Mouse (Mus musculus): ENCODE measurements around the gene Cyp1b1. TPM values are rescaled to one million over a fixed set of nuclear protein-coding genes. Genes with fewer than 3 reads are reported as not detected.
A peak's percentile ranks its signal among the peaks of the same experiment; 100 is the strongest.

Gene Cyp1b1
- polyA plus RNA-seq, 1 experiment from 2014 or later = 1.6 TPM

DNA sequence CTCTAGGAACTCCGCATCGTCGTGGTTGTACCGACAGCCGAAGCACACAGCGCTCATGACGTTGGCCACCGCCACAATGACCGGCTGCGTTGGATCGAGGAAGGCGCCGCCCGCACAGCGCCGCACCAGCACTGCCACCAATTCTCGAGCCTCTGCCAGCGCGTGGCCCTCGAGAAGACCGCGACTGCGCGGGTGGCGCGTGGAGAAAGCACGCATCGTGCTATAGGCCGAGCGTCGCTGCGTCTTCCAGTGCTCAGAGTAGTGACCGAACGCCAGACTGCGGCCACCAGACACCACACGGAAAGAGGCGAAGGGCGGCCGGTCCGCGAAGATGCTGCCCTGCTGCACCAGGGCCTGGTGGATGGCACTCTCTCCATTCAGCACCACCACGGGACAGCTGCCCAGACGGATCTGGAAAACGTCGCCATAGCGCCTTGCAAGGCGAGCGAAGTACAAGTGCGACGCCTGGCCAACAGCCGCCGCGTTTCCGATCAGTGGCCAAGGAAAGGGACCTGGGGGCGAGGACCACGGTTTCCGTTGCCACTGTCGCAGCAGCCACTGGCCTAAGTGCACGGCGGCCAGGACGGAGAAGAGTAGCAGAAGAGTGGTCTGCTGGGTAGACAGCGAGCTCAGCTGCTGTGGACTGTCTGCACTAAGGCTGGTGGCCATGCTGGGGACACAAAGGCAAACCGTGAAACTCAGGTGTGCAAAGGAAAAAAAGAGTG lies 1.1 kb downstream of the Cyp1b1 start:
- ATAC-seq (ENCODE audit: extremely low read depth, insufficient number of reproducible peaks, low FRiP score, low TSS enrichment) = peak; percentile 19; the same call in 1 of the 2 replicates
- Histone ChIP-seq H3K9me3 (no peaks in the 10 kb centered on the region), H3K27ac (replicated peaks) (no peak overlapping the region), H3K36me3 (no peaks in the 10 kb centered on the region), H3K9ac (peak overlapping the region; percentile 51), H3K4me3 (peak overlapping the region; percentile 57), H3K4me2 (peak overlapping the region; percentile 79), H3K27me3 (replicated peaks) (peaks cover 77% of the 10 kb centered on the region), H3K4me1 (peaks cover 34% of the 10 kb centered on the region)
- under 1% methylated on average over 63 of the region's 63 CpGs for WGBS

DNA sequence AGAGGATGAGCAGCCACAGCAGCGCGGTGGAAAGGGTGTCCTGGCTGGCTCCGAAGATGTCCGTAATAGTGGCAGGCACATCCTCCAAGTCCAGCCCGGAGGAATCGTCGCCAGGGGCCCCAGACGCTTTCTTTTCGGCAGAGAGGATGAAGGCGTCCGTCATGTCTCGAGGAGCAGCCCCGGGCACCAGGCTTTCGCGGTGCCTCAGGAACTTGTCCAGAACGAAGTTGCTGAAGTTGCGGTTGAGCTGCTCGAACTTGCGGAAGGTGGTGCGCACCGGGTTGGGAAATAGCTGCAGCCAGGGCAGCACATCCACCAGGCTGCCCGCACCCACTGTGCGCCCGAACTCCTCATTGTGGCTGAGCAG lies 1.6 kb downstream of the Cyp1b1 start:
- under 1% methylated on average over 24 of the region's 24 CpGs for WGBS
- Histone ChIP-seq H3K9me3 (no peaks in the 10 kb centered on the region), H3K36me3 (no peaks in the 10 kb centered on the region), H3K27ac (replicated peaks) (no peak overlapping the region), H3K27me3 (replicated peaks) (peaks cover 73% of the 10 kb centered on the region), H3K4me1 (peaks cover 35% of the 10 kb centered on the region), H3K9ac (peak overlapping the region; percentile 51), H3K4me2 (peak overlapping the region; percentile 79), H3K4me3 (peak overlapping the region; percentile 57)
- ATAC-seq (ENCODE audit: extremely low read depth, insufficient number of reproducible peaks, low FRiP score, low TSS enrichment) = no peak

DNA sequence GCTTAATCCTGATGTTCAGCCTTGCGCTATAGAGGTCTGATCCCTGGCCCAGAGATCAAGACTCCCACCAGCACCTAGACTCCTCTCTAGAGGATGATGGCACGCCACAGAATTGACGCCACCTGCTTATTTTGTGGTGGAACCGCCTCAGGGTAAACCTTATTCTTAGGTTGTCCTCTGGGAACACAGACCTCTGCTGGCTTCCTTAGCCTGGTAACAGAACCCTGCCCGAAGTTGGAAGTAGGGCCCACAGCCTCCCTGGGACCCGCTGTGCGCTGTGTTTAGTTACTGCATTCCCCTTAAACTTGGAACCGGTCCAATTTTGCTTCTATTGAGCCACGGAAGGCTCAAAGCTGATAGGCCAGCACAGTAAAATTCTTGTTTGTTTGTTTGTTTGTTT lies 2.3 kb downstream of the Cyp1b1 start:
- Histone ChIP-seq H3K27me3 (replicated peaks) (peaks cover 67% of the 10 kb centered on the region), H3K4me2 (peak overlapping the region; percentile 79), H3K4me3 (peak overlapping the region; percentile 57), H3K27ac (replicated peaks) (no peak overlapping the region), H3K9ac (peak overlapping the region; percentile 37; the same call in 1 of the 2 replicates), H3K36me3 (no peaks in the 10 kb centered on the region), H3K9me3 (no peaks in the 10 kb centered on the region), H3K4me1 (peaks cover 40% of the 10 kb centered on the region)
- 10% methylated on average over 9 of the region's 9 CpGs for WGBS
- ATAC-seq (ENCODE audit: extremely low read depth, insufficient number of reproducible peaks, low FRiP score, low TSS enrichment) = no peak

DNA sequence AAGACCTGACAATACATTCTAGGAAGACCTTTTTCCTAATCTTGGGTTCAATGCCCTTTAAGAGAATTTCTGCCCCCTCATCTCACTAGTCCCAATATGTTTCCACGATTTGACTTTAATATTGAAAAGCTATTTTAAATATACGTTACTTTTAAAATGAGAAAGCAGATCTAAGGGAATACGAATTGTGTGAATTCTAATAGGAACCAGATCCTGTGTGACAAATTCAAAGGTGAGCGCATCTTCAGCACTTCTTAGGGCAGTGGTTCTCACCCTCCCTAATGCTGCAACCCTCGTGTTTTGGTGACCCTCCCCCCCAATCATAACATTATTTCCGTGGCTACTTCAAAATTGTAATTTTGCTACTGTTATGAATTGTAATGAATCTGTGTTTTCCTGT lies 2.9 kb downstream of the Cyp1b1 start:
- WGBS = 29% methylated on average over 6 of the region's 6 CpGs
- H3K9ac ChIP-seq = no peak overlapping the region
- H3K4me2 ChIP-seq = peak overlapping the region; percentile 79; the same call in 1 of the 2 replicates
- no peak overlapping the region for H3K4me3 ChIP-seq
- H3K9me3 ChIP-seq = no peaks in the 10 kb centered on the region
- no peak overlapping the region for H3K27ac ChIP-seq (replicated peaks)
- no peaks in the 10 kb centered on the region for H3K36me3 ChIP-seq
- H3K27me3 ChIP-seq (replicated peaks) = peaks cover 61% of the 10 kb centered on the region
- H3K4me1 ChIP-seq = peaks cover 40% of the 10 kb centered on the region
- ATAC-seq (ENCODE audit: extremely low read depth, insufficient number of reproducible peaks, low FRiP score, low TSS enrichment) = no peak

DNA sequence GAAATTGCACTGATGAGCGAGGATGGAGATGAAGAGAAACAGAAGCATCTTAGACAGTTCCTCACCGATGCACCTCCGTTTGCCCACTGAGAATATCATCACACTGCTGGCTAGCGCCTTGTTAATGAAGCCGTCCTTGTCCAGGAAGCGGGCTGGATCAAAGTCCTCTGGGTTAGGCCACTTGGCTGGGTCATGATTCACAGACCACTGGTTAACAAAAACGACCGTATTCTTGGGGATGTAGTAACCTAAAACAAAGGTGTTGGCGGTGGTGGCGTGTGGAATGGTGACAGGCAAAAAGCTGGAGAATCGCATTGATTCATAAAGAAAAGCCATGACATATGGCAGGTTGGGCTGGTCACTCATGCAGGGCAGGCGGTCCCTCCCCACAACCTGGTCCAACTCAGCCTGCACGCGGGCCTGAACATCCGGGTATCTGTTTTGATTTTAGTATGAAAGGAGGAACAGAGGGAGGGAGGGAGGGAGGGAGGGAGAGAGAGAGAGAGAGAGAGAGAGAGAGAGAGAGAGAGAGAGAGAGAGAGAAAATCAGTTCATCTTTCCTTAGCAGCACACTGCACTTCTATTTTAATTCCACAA lies 4.5 kb downstream of the Cyp1b1 start:
- H3K9ac ChIP-seq = no peak overlapping the region
- peaks cover 63% of the 10 kb centered on the region for H3K27me3 ChIP-seq (replicated peaks)
- H3K4me3 ChIP-seq = no peak overlapping the region
- no peak for ATAC-seq (ENCODE audit: extremely low read depth, insufficient number of reproducible peaks, low FRiP score, low TSS enrichment)
- H3K4me2 ChIP-seq = no peak overlapping the region
- H3K27ac ChIP-seq (replicated peaks) = no peak overlapping the region
- no peaks in the 10 kb centered on the region for H3K36me3 ChIP-seq
- no peaks in the 10 kb centered on the region for H3K9me3 ChIP-seq
- H3K4me1 ChIP-seq = peaks cover 35% of the 10 kb centered on the region
- WGBS = 21% methylated on average over 15 of the region's 15 CpGs

DNA sequence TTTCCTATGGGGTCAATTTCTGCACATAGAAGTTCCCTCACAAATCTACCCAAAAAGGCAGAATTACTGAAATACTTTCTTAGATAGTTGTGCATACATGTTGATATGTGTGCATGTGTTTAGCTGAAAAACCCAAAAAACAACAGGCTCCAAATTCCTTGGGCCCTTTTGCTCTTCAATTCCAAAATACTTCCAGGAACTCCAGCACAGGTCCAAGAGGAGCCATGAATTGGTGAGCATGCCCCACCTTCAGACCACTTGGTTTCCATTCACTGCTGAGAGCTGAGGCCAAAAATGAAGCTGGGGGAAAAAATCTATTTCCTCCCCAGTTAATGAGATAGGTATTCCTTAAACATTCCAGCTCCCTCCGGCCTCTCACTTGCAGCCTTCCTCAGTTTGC lies 5.1 kb downstream of the Cyp1b1 start:
- H3K4me1 ChIP-seq = peaks cover 29% of the 10 kb centered on the region
- H3K27me3 ChIP-seq (replicated peaks) = peaks cover 59% of the 10 kb centered on the region
- H3K4me3 ChIP-seq = no peak overlapping the region
- no peak for ATAC-seq (ENCODE audit: extremely low read depth, insufficient number of reproducible peaks, low FRiP score, low TSS enrichment)
- no peak overlapping the region for H3K27ac ChIP-seq (replicated peaks)
- no peak overlapping the region for H3K4me2 ChIP-seq
- WGBS = 52% methylated on average over 1 of the region's 1 CpGs
- no peak overlapping the region for H3K9ac ChIP-seq
- no peaks in the 10 kb centered on the region for H3K36me3 ChIP-seq
- H3K9me3 ChIP-seq = no peaks in the 10 kb centered on the region

DNA sequence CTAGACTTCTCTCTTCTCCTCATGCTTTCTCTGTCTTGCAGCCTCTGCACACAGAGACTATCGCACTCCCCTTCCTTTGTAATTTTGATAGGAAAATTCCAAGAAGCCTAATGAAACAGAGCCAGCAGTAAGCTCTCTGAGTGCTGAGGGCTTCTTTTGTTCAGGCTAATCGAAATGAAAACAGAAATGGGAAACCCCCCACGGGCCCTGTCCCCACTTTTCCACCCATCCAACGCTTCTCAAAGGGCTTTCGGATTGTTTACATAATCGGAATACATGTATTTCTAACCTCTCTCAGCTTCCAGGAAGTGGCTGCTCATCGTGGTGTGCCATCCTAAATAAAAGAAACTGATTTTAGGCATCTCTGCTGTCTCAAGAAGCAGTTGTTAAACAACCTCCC lies 6.7 kb downstream of the Cyp1b1 start:
- 0 out of 2 replicates have a peak overlapping the region, but pooled peaks have one; percentile 10 for H3K4me2 ChIP-seq
- no peaks in the 10 kb centered on the region for H3K36me3 ChIP-seq
- no peak overlapping the region for H3K27ac ChIP-seq (replicated peaks)
- H3K9me3 ChIP-seq = no peaks in the 10 kb centered on the region
- H3K4me1 ChIP-seq = peaks cover 14% of the 10 kb centered on the region
- peaks cover 44% of the 10 kb centered on the region for H3K27me3 ChIP-seq (replicated peaks)
- H3K9ac ChIP-seq = no peak overlapping the region
- ATAC-seq (ENCODE audit: extremely low read depth, insufficient number of reproducible peaks, low FRiP score, low TSS enrichment) = no peak
- no peak overlapping the region for H3K4me3 ChIP-seq
- WGBS = 20% methylated on average over 7 of the region's 7 CpGs

DNA sequence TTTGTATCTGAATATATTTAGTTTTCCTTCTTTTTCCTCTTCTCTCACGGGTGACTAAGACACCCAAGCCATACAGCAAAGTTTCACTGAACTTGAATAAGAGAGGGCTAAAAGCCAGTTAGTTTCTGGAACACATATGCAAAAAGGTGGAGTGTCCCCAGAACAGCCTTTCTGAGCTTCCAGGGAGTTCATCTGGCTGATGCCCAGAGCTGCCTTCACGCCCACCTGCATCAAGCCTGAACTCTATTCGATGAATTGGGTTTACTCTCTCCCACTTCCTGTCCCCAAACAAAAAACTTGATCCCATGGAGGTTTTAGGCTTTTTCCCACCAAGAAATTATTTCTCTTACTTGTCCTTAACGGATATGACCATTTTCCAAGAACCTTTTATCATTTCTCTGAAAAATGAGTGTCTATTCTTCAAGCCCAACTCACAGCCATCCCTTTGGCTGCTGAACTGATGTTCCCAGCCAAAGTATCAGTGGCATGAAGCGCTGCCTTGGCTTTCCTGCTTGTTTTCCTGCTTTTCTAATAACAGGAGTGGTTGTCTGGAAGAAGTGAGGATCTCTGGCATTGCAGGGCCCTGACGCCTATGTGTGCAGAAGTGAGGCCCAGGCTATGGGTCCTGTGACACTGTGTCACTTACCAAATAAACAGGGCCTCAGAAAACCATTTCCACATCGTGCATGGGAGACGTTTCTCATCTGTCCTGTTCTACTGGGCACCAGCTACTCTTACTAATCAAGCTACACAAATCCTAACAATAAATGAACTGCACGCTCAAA lies 9.0 kb downstream of the Cyp1b1 start:
- 65% methylated on average over 9 of the region's 9 CpGs for WGBS
- ATAC-seq (ENCODE audit: extremely low read depth, insufficient number of reproducible peaks, low FRiP score, low TSS enrichment) = no peak
- no peak overlapping the region for H3K9ac ChIP-seq
- no peaks in the 10 kb centered on the region for H3K9me3 ChIP-seq
- H3K4me1 ChIP-seq = peaks cover 6% of the 10 kb centered on the region; the same call in 1 of the 2 replicates
- H3K4me2 ChIP-seq = no peak overlapping the region
- no peak overlapping the region for H3K27ac ChIP-seq (replicated peaks)
- no peak overlapping the region for H3K4me3 ChIP-seq
- H3K27me3 ChIP-seq (replicated peaks) = peaks cover 30% of the 10 kb centered on the region
- H3K36me3 ChIP-seq = no peaks in the 10 kb centered on the region

DNA sequence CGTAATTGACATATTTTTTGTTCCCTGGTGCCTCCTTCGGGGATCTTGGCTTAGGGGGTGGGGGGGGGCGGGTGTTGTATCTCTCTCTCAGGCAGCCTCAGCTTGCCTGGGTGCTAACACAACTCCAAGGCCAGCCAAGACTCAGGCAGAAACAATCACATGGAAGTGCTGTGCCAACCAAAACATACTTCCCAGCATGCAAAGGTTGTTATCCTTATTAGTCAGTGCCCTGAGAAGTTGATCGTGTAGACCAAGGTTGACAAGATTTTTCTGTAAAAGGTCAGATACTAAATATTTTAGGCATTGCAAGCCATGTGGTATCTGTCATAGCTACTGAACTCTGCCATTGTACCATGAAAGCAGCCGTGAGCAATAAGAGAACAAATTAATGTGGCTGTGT lies 14.0 kb downstream of the Cyp1b1 start:
- no peaks in the 10 kb centered on the region for H3K4me1 ChIP-seq
- peaks cover 15% of the 10 kb centered on the region for H3K27me3 ChIP-seq (replicated peaks)
- WGBS = 75% methylated on average over 5 of the region's 5 CpGs
- no peak overlapping the region for H3K4me3 ChIP-seq
- H3K27ac ChIP-seq (replicated peaks) = no peak overlapping the region
- no peaks in the 10 kb centered on the region for H3K9me3 ChIP-seq
- H3K9ac ChIP-seq = no peak overlapping the region
- no peaks in the 10 kb centered on the region for H3K36me3 ChIP-seq
- no peak for ATAC-seq (ENCODE audit: extremely low read depth, insufficient number of reproducible peaks, low FRiP score, low TSS enrichment)
- H3K4me2 ChIP-seq = no peak overlapping the region

DNA sequence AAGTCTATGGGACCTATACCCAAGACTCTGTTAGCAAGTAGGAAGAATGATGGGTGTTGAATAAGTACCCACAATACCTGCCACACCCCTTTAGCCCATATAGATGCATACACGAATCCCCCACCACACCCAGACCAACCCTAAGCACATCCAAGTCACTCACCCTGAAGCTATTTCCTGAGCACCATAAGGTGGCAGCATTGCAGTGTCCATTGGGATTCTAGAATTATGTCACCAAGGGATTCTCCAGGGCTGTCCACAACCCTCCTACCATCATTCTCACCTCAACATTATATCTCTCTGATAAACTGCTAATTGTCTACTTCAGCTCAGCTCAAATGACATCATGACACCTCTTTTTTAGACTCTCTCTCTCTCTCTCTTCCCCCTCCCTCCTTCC lies 15.7 kb downstream of the Cyp1b1 start:
- H3K4me3 ChIP-seq = no peak overlapping the region
- no peak overlapping the region for H3K9ac ChIP-seq
- no peak overlapping the region for H3K4me2 ChIP-seq
- H3K27ac ChIP-seq (replicated peaks) = no peak overlapping the region
- no peaks in the 10 kb centered on the region for H3K9me3 ChIP-seq
- H3K4me1 ChIP-seq = 0 out of 2 replicates have a peak, but pooled peaks cover 4% of the 10 kb centered on the region
- WGBS = 20% methylated on average over 1 of the region's 1 CpGs
- ATAC-seq (ENCODE audit: extremely low read depth, insufficient number of reproducible peaks, low FRiP score, low TSS enrichment) = no peak
- no peaks in the 10 kb centered on the region for H3K36me3 ChIP-seq
- H3K27me3 ChIP-seq (replicated peaks) = peaks cover 7% of the 10 kb centered on the region; the same call in 1 of the 2 replicates

DNA sequence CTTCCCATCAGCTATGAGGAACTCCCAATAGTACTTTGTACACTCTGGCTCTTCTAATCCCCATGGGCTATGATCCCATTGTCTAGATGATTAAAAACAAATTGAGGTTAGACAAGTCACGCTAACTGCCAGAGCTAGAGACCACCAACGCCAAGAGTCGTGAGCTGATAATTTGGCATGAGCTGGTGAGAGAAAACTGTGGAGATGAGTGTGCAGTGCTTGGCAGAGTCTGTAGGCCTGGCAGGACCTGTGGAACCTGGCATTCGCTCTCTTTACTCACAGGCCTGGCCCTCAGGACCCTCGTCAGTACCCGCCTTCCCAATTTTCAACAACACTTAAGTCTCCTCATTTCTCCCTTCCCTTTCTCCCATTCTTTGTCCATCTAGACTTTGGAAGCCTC lies 19.3 kb downstream of the Cyp1b1 start:
- Histone ChIP-seq H3K4me2 (no peak overlapping the region), H3K36me3 (no peaks in the 10 kb centered on the region), H3K27me3 (replicated peaks) (no peaks in the 10 kb centered on the region), H3K9me3 (no peaks in the 10 kb centered on the region), H3K27ac (replicated peaks) (no peak overlapping the region), H3K9ac (no peak overlapping the region), H3K4me1 (0 out of 2 replicates have a peak, but pooled peaks cover 7% of the 10 kb centered on the region), H3K4me3 (no peak overlapping the region)
- ATAC-seq (ENCODE audit: extremely low read depth, insufficient number of reproducible peaks, low FRiP score, low TSS enrichment) = no peak
- 87% methylated on average over 6 of the region's 6 CpGs for WGBS

Measured in heart, embryonic 13.5 days (tissue).